Mouse (Mus musculus) thymus, adult 2 months (tissue): ENCODE data around the gene Ly6g5c. TPM values are rescaled to one million over a fixed set of nuclear protein-coding genes. Genes with fewer than 3 reads are reported as not detected.

ENCODE experiments used
- DNase-seq: peaks from one replicate; pipeline ENCODE4 v3.0.0; 2021
- H3K27ac ChIP-seq: fragments of 200-500 bp; 2 replicates; pipeline ENCODE4 v1.5.1; 2012; ENCODE audit warnings: low read length, control low read depth; ENCODE audit not compliant: control insufficient read depth, insufficient read depth
- H3K27me3 ChIP-seq: fragments of 200-500 bp; 2 replicates; pipeline ENCODE4 v1.6.1; 2012; ENCODE audit warnings: mild to moderate bottlenecking, low read length, moderate library complexity, mixed read lengths; ENCODE audit not compliant: control insufficient read depth, insufficient read depth
- H3K36me3 ChIP-seq: fragments of 200-500 bp; 2 replicates; pipeline ENCODE4 v1.6.1; 2012; ENCODE audit warnings: mild to moderate bottlenecking, low read length, moderate library complexity; ENCODE audit not compliant: control insufficient read depth, insufficient read depth
- H3K4me1 ChIP-seq: fragments of 200-500 bp; replicated peaks from 2 replicates; pipeline ENCODE4 v1.6.1; 2012; ENCODE audit warnings: low read length; ENCODE audit not compliant: control insufficient read depth, insufficient read depth
- H3K4me3 ChIP-seq: fragments of 200-500 bp; 2 replicates; pipeline ENCODE4 v1.5.1; 2012; ENCODE audit warnings: mild to moderate bottlenecking, low read length, control low read depth, moderate library complexity; ENCODE audit not compliant: control insufficient read depth, insufficient read depth
- CTCF ChIP-seq: fragments of 200-500 bp; IDR thresholded peaks from 2 replicates; pipeline ENCODE4 v1.5.1; 2012; ENCODE audit warnings: mild to moderate bottlenecking, control low read depth, low read length, moderate library complexity, borderline replicate concordance; ENCODE audit not compliant: control insufficient read depth, poor library complexity, insufficient read depth; ENCODE audit errors: extremely low read depth
- POLR2A ChIP-seq: fragments of 200-500 bp; IDR thresholded peaks from 2 replicates; pipeline ENCODE4 v1.6.1; 2012; ENCODE audit warnings: mild to moderate bottlenecking, low read length, control low read depth, moderate library complexity; ENCODE audit not compliant: control insufficient read depth, poor library complexity, insufficient read depth; ENCODE audit errors: extremely low read depth
- WGBS: fragments of 180-500 bp; shearing (Covaris S2); methylation state at CpG from one replicate; pipeline ENCODE4 v1.1.7; 2018; 5-methylcytosine and 5-hydroxymethylcytosine counted together
- polyA plus RNA-seq: library from polyadenylated mRNA; depleted of rRNA; stranded (reverse); fragments of >200 nt; gene quantifications from 2 replicates; pipeline ENCODE4 v1.2.3, GENCODE M21; 2012

Gene Ly6g5c
- polyA plus RNA-seq, 1 experiment, result 0.27 TPM

DNA sequence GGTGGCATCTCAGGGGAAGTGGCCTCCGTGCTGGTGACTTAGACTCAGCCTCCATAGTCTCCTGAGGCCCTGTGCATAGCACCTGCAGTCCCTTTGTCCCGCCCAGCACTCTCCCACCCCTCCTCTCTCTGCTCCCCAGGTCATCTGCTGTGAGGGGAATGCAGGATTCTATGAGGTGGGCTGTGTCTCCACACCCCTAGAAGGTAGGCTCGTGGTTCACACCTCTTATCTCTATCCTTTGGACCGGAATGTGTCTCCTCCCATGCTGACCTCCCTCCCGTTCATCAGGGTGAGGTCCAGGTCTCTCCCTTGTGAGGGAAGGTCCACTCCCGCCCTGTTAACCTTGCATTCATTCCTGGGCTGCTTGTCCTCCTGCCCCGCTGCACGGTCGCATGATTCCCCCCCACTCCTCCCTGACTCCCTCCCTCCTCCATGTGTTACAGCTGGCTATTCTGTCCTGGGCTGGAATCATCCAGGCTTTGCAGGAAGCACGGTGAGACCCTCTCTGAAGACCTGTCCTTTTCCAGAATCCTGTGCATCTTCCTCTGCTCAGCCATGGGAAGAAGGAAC, 7.8 kb upstream of the Ly6g5c start:
- peaks cover 57% of the 10 kb centered on the region for H3K36me3 ChIP-seq
- H3K4me1 ChIP-seq, result no peaks in the 10 kb centered on the region
- no peak overlapping the region for H3K4me3 ChIP-seq
- whole genome bisulfite sequencing, result 96% methylated on average over 10 of the region's 10 CpGs
- no peak overlapping the region for H3K27ac ChIP-seq
- H3K27me3 ChIP-seq, result no peaks in the 10 kb centered on the region
- no peak for TF ChIP-seq POLR2A
- TF ChIP-seq CTCF, result no peak
- DNase-seq, result no peak

GRCm38 (mm10) chr17:35101161-35101560, 6.9 kb upstream of the Ly6g5c start:
- DNase-seq, result no peak
- no peak for TF ChIP-seq POLR2A
- no peak for TF ChIP-seq CTCF
- Histone ChIP-seq H3K4me1 (peaks cover 2% of the 10 kb centered on the region; the same call in 1 of the 2 replicates), H3K27me3 (no peaks in the 10 kb centered on the region), H3K27ac (no peak overlapping the region), H3K4me3 (no peak overlapping the region), H3K36me3 (peaks cover 55% of the 10 kb centered on the region)
- 97% methylated on average over 11 of the region's 11 CpGs for WGBS

DNA sequence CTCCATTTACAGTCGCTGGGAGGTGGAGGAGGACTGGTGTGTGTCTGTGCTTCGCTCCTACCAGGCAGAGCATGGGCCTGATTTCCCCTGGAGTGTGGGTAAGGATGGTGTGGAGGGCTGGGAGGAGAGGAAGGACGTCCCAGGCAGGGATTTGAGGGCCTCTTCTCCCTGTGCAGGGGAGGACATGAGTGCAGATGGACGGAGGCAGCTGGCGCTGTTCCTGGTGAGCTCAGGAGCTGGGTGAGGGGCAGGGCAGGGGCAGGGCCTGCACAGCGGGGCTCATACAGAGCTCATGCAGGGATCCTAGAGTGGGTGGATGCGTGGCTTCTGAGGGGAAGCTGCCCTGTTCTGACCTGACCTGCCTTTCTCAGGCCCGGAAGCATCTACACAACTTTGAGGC, 5.8 kb upstream of the Ly6g5c start:
- no peak overlapping the region for H3K27ac ChIP-seq
- 96% methylated on average over 8 of the region's 8 CpGs for WGBS
- no peak overlapping the region for H3K4me3 ChIP-seq
- no peak for TF ChIP-seq POLR2A
- TF ChIP-seq CTCF, result no peak
- H3K27me3 ChIP-seq, result no peaks in the 10 kb centered on the region
- no peak for DNase-seq
- H3K36me3 ChIP-seq, result peaks cover 44% of the 10 kb centered on the region
- H3K4me1 ChIP-seq, result peaks cover 2% of the 10 kb centered on the region; the same call in 1 of the 2 replicates

DNA sequence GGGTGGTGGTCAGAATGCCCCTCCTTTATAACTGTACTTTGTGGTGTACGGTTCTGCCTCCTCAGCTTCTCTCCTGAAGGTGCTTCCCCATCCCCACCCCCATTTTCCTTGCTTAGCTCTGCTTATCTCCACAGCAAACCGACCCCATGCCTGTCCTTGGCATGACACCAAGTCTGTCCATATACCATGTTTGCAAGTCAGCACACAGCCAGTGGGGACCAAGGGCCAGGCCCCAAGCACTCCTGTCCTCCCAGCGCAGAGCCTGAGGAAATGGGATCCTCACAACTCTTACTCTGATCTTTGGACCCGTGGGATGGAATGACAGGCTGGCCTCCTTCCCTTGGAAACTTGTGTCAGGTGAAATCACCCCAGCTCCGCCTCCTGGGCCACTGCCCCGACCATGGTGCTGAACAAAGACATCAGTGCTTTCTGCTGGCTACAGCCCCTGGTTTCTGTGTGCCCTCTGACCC, 4.8 kb upstream of the Ly6g5c start:
- DNase-seq, result no peak
- no peak overlapping the region for H3K27ac ChIP-seq
- 80% methylated on average over 6 of the region's 6 CpGs for WGBS
- H3K4me1 ChIP-seq, result peaks cover 2% of the 10 kb centered on the region; the same call in 1 of the 2 replicates
- TF ChIP-seq CTCF, result no peak
- TF ChIP-seq POLR2A, result no peak
- H3K36me3 ChIP-seq, result peaks cover 40% of the 10 kb centered on the region
- H3K27me3 ChIP-seq, result no peaks in the 10 kb centered on the region
- H3K4me3 ChIP-seq, result no peak overlapping the region

DNA sequence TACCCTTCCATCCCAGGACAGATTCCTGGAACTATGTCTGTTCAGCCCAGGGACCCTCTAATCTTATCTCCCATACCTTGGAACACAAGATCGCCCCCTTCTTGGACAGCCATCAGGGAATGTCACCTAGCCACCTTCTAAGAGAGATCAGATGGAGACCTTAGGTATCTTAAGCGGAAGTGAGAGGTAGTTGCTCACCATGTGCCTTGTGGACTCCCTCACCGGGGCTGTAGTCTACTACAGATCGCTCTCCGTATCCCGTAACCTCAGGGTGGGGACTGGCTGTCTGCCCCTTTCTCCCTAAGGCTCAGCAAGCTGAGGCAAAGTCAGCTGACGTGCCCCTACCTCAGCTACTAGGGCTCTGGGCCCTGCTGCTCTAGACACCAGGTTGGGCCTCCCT, 4.0 kb upstream of the Ly6g5c start:
- no peak for TF ChIP-seq POLR2A
- no peak for TF ChIP-seq CTCF
- Histone ChIP-seq H3K27me3 (no peaks in the 10 kb centered on the region), H3K4me1 (peaks cover 2% of the 10 kb centered on the region; the same call in 1 of the 2 replicates), H3K4me3 (no peak overlapping the region), H3K27ac (no peak overlapping the region), H3K36me3 (peaks cover 33% of the 10 kb centered on the region)
- DNase-seq, result no peak
- 98% methylated on average over 7 of the region's 7 CpGs for whole genome bisulfite sequencing

DNA sequence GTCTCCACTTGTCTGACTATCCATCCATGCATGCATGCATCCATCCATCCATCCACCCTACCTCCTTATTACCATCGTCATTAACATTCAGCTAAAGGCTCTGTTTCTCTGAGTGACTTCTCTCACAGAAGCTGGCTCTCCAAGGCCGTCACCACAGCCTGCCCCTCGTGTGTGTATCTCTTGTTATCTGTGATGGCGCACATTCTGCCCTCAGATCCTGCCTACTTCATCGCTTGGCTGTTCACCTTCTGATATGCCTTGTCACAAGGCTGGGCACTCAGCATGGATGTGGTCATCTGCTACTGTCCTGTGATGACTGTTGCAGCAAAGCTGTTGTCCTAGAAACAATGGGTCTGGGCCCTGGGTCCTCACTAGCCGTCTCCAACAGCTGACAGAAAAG, 3.3 kb upstream of the Ly6g5c start:
- no peak overlapping the region for H3K27ac ChIP-seq
- H3K4me3 ChIP-seq, result no peak overlapping the region
- TF ChIP-seq POLR2A (no peak), CTCF (no peak)
- 85% methylated on average over 6 of the region's 6 CpGs for WGBS
- H3K4me1 ChIP-seq, result peaks cover 2% of the 10 kb centered on the region; the same call in 1 of the 2 replicates
- peaks cover 28% of the 10 kb centered on the region for H3K36me3 ChIP-seq
- DNase-seq, result no peak
- H3K27me3 ChIP-seq, result no peaks in the 10 kb centered on the region
